Mouse (Mus musculus) urinary bladder, adult 2 months (tissue): ENCODE measurements around the gene Fam84a. TPM values are rescaled to one million over a fixed set of nuclear protein-coding genes. Genes with fewer than 3 reads are reported as not detected.

ENCODE experiments used
- DNase-seq: peaks from one replicate; pipeline ENCODE4 v3.0.0; 2022; ENCODE audit warnings: low spot score
- polyA plus RNA-seq: library from polyadenylated mRNA; depleted of rRNA; stranded (reverse); fragments of >200 nt; gene quantifications from 2 replicates; pipeline ENCODE4 v1.2.3, GENCODE M21; 2012; rRNA removed

The Fam84a gene
- 23.6 and 29.2 TPM in 2 replicates for polyA plus RNA-seq

DNA sequence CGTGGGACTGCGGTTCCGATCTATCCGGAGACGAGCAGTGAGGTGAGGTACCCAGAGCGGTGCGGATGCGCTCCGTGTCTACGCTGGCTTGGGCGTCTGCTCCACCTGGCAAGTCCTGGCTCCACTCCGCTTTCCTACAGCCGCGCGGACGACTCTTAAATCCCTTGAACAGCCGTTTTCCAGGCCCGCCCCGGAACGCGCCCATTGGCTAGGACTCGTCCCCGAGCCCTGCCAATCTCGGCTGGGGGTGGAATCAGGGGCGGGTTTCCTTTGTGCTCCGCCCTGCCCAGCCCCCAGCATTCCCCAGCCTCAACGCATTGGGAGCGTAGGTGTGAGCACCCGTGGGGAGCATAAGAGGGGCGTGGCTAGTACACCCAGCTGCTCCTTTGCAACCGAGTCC lies at the start of gene Fam84a:
Fam84a (minus strand) TSS at position 134 of the 400 bp plus-strand sequence.
- peak; percentile 89 for DNase-seq

DNA sequence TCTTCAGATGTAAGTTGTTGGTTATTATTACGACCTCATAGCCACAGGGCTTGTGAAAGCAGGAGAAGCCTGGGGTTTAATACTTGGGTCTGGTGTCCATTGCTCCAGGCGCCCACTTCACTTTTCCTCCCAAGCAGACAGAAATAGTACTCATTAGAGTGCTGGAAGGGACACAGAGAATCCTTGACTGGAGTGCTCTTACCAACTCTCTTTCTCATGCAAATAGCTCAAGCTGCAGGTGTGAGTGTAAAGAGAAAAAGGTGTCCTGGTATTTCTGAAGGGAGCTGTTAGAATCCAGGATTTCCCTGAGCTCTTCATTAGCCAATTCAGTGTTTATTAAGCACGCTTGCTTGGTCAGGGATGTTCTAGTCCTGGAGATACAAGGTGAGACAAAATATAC lies 43.6 kb upstream of the Fam84a start:
- DNase-seq = no peak

DNA sequence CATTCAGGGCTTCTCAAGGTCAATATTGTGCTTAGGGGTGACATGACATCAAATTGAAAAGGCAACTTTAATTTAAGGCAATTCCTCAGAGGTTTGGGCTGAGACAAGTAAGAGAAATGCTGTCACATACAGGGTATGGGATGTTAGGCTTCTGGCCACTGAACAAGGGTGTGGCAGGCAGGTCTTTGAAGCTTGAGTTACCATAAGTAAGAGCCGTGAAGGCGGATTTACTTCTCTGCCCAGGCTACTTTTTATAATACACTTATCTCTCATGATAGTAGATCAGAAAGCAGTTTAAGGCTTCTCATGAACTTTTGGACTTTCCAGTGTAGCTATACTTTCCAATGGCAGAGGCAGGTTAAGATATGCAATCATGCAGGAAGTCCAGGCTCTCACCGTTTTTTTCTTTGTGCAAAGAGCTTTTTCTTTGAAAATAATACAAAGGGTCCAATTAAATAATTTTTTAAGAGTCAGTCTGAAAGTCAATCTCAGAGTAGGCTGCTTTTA lies 34.9 kb upstream of the Fam84a start:
- no peak for DNase-seq

DNA sequence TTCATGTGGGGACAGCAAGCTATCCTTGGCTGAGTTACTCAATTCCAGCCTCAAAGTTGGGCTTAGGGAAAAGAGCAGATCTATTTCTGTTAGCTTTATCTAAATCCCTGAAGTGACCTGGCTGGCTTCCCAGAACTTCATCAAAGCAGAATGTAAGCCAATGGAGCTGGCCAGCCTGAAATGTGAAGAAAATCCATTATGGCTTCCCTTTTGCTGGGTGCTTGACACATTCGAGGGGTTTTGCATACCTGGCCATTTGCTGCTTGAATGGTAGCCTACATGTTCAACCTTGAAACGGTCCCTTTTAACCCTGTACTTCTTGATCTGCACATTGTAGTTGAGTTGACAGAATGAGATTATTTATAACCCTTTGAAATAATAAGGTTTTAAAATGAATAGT lies 13.9 kb upstream of the Fam84a start:
- no peak for DNase-seq

DNA sequence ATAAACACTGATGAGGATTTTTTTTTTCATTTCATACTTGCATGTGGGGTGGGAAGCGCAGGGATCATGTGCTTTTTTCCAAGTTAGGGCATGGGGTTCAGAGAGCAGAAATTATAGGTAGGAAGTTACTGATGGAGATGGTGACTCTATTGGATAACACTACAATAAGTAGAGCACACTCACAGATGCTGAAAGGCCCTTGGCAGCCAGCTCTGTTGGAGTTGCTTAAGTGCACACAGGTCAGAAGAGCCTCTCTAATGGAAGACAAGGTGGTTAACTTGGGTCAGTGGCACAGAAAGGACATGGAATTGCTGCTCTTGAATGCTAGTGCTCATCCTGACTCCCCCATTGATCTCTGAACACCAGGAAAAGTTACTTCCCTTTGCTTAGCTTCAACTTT lies 13.1 kb upstream of the Fam84a start:
- no peak for DNase-seq

DNA sequence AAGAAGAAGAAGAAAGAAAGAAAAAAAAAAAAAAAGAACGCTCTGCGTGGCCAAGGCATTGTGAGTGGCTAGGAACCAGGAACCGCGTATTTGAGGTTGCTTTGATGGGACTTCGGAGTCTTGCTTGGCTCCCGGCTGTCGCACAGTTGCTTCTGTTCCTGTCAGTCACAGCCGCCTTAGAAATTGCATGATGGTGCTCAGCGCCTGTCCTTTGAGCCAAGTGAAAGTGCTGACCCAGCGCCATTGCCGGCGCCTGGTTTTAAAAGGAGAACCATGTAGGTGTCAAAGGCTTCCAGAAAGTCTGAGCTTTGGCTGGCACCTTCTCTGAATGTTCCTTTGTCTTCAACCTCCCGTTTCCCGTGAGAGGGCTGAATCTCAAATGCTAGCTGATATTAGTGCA lies 572 bp upstream of the Fam84a start:
- no peak for DNase-seq

DNA sequence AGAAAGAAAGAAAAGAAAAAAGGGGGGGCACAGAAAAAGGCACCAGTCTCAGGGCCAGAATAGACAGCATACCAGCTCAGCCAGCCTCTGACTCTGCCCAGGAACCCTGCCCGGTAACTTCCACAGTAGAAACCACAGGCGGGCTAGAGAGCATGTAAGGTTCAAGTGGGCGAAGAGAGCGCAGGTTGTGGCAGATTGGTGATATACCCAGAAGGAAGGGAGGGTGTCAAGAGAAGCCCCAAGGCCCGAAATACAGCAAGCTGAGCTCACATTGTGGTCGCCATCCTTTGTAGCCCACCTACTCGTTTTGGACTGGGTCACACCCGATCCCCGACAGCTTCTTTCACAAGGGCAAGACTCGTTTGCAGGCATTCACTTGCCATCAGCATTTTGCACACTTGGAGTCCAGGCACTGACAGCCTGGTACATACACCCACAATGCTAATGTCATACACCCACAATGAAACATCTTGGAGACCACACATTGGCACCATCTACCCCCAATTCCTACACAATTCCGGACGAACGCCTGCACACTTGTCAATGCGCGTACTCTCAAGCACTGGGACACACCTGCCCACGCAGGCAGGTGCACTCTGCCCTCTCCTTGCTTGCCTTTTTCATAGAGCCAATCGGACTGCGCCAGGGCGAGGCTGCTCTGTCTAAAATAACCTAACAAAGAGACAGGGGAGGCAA lies 770 bp downstream of the Fam84a start:
- peak; percentile 37 for DNase-seq

DNA sequence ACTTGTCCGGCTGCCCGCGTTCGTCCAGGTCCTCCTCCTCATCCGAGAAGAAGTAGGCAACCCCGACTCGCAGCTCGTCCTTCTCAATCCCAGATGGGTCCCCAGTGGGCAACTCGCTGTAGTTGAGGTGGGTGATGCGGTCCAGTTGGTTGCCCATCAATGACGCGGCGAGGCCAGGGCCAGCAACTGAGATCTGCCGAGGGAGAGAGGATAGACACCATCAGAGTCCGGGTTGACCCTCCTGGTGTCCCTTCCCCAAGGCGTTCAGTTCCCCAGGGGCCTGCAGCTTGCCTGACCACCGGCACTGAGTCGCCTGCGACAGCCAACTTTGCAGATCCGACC lies 1.3 kb downstream of the Fam84a start:
- DNase-seq = no peak

DNA sequence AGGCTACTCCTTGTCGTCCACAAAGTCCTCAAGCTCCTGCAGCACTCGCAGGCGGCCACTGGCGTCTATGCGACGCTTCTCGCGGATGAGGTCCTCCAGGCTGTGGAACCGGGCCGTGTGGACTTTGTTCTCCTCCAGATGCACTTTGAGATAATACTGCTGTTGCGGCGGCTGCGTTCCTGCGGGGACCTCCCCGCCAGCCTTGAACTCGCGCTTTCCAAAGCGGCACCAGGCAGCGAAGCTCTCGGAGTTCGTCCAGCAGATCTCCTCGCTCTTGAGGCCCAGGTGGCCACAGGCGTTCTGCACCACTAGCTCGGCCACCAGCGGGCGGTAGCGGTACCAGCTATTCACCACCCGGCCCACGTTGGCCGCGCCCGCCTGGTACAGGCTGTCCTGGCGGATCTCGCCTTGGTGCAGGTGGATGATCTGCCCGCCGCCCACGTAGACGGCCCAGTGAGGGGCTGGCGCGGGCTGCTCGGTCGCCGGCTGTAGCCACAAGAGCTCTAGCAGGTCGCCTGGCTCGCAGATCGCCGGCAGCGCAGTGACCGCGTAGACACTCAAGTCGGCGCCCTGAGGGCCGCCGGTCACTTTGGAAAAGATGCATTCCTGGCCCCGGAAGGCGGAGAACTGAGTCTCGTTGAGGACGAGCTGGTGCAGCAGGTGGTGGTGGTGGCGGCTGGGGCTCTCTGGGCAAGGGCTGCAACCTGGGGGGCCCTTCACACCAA lies 1.8 kb downstream of the Fam84a start:
- peak; percentile 73 for DNase-seq

DNA sequence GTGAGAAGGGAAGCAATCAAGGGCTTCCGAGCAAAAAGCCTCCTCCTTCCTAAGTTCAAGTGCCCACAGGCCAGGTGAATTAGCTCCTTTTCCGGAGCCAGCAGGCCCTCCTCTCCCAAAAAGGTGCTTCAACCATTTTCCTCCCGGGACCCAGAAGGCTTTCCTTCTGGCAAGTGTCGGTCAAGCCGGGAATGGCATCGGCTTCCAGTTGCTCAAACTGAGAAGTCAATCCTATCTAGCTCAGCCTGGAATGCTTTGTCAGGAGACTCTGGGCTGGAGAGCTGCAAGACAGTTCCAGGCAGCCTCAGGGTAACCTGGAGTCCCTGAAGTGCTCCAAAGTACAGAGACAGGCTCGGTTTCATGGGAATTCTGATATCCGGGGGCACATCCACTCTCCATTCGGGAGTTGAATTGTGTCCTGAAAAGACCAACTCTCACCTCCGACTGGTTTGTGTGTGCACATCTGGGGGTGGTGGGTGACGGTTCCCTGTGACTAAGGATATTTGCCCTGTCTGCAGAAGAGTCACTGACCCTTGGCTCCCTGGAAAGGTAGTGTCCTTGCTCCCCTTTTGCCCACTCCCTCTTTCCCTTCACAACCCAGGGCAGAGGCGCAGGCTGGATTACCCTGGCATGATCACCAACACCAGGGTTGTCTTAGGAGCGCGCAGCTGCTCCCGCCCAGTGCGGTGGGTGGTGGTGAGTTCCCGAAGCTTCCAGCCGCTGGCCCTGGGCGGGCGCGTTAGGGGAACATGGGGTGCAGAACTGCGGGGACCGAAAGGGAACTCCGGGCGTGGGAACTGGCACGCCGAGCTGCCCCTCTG lies 2.6 kb downstream of the Fam84a start:
- DNase-seq = peak; percentile 30

DNA sequence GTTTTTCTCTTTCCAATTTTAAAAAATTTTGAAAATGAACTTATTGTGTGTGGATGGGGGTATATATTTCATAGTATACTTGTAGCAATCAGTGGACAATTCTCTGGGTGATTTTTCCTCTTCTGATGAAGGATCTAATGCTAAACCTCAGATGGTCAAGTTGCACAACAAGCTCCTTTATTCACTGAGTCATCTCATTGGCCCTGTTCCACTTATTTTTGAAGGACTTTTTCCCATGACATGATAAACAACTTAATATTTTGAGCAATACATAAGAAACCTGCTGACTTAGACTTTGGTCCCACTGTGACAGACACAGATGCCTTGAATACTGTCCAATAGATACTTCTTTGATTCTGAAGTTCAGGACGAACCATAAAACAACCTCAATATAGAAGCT lies 14.8 kb downstream of the Fam84a start:
- DNase-seq = no peak

DNA sequence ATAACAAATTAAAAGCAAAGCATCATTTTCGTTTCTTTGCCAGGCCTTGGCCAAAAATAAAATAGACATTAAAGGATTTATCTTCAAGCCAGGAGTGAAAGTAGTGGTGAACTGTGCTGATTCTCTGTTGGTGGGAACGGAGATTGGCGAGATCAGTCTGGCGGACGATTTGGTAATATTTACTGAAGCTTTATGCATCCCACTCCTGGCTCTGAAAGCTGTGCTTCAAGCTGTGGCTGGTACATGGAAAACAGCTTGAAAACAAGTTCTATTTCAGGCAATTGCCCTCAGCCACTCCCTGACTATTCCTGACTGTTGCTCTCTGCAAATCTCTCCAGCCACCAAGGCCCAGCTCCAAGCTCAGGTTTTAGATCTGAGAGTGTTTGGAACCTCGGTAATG lies 37.1 kb downstream of the Fam84a start:
- DNase-seq = no peak

DNA sequence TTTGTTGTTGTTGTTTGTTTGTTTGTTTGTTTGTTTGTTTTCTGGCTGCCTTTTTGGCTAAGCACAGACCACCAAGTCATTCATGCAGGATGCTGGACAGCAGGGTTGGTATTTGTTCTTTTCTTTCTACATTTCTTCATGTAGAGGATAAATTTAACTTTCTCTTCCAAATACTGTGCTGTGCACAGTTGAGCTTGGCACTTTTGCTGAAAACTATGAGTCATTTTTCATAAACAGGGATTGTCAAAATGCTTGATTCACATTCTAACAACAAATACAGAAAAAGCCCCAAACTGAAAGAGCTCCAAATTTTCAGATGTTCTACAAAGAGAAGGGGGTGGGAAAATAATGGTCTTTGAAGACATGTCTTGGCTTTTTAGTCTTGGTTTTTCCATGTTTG lies 54.9 kb downstream of the Fam84a start:
- DNase-seq = no peak
